Mouse (Mus musculus): ENCODE data around the gene 5430402E10Rik.
A peak's percentile ranks its signal among the peaks of the same experiment; 100 is the strongest.
"Not testable (repeated sequence)": the region's sequence is repeated elsewhere in the genome, so short reads cannot be mapped to it uniquely, and the experiment has no call there.

The 5430402E10Rik gene

DNA sequence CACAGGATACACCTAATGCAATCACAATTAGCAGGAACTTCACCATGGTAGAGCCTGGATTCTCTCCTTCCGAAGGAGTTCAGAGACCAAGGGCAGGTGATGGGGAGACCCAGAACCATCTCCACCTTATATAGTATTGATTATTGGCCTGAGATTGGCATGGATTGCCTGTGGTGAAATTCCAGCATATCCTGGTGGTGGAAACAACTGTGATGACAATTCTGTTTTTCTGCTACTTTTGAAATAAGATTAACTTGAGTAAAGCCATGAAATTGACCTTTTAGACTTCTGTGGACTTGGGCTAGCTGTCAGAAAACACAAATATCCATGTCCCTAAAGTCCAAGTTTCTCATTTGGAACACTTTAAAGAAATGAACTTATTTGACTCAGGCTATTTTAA is at the start of gene 5430402E10Rik:
Gene 5430402E10Rik (minus strand): TSS at position 101 of the 400 bp plus-strand sequence.
- DNase-seq (ENCODE audit: low spot score in 2 of 2): not testable (repeated sequence)

GRCm38 (mm10) chrX:77880033-77880432 is 44.8 kb downstream of the 5430402E10Rik start:
- peak in 1 of 2 experiments; percentile 4 for DNase-seq (ENCODE audit: low spot score in 2 of 2)

Measured in right cerebral cortex, adult 2 months (tissue).